Mouse (Mus musculus): Measurements from ENCODE around the gene Arhgef10l. TPM values are rescaled to one million over a fixed set of nuclear protein-coding genes. Genes with fewer than 3 reads are reported as not detected.
A peak's percentile ranks its signal among the peaks of the same experiment; 100 is the strongest.

Arhgef10l gene
- polyA plus RNA-seq (2014; fragmentation: Nextera tagmentation; extraction: Ambion mirVana): 14.2 and 15.9 TPM in 2 replicates

DNA sequence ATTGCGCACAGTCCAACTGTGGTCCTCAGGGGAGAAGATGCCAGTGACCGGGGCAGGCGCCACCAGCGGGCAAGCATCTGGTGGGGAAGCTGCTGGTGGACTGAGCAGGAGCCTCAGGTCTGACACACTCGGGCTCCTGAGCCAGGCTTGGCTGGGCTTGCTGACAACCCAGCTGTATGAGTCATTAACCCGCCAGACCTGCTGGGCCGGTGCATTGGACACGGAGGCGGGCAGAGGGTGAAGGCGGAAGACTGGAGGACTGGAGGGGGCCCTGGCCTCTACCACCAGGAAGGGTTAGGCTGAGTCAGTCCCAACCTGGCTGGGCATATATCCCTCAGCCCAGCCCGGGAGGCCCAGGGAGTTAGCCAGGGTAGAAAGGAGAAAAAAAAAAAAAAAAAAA, at the start of gene Arhgef10l:
Gene Arhgef10l (minus strand): TSS at position 253 of the 400 bp plus-strand sequence.
- no peak within 1 kb of the TSS for H3K9ac ChIP-seq (ENCODE audit: low read length)
- 60% methylated on average over 11 of the region's 11 CpGs for WGBS

DNA sequence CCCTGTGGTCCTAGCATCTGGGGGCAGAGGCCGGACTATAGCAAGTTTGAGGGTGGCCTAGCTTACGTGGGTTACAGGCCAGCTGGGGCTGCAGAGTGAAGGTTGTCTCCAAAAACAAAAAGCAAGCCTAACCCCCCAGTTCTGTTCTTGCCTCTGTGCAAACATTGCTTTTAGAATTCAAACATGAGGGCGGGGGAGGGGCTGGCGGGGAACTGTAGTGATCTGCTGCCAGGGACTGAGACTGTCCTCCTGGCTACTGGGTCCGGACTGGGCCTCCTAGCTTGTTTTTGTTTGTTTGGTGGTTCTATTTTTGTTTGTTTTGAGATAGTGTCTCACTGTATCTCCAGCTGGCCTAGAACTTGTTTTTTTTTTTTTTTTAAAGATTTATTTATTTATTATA, 48.8 kb upstream of the Arhgef10l start:
- Histone ChIP-seq H3K27me3 (ENCODE audit: control insufficient read depth, insufficient read depth, low read length) (no peaks in the 10 kb centered on the region), H3K4me3 (ENCODE audit: control insufficient read depth in 1 of 2, insufficient read depth in 1 of 2, low read depth in 1 of 2, low read length in 2 of 2) (no peak overlapping the region), H3K4me2 (ENCODE audit: low read length) (0 out of 2 replicates have a peak overlapping the region, but pooled peaks have one; percentile 6), H3K4me1 (ENCODE audit: control insufficient read depth in 2 of 2, insufficient read depth in 2 of 2, low read length in 2 of 2) (peaks cover 5 to 12% of the 10 kb centered on the region in 2 experiments), H3K9me3 (ENCODE audit: control insufficient read depth, low read length) (no peaks in the 10 kb centered on the region), H3K9ac (ENCODE audit: low read length) (no peak overlapping the region), H3K36me3 (ENCODE audit: control insufficient read depth, insufficient read depth, low read length) (peaks cover 98% of the 10 kb centered on the region), H3K27ac (replicated peaks in 1 of 2; ENCODE audit: control insufficient read depth in 1 of 2, insufficient read depth in 1 of 2, low read depth in 2 of 2, low read length in 2 of 2) (peak overlapping the region; percentile 35 to 43; a peak in 2 of 4 replicates)
- ATAC-seq (ENCODE audit: insufficient number of reproducible peaks, insufficient read depth, low FRiP score, low read depth): no peak
- WGBS: 87% methylated on average over 5 of the region's 5 CpGs

More for the DNA sequence above, at the start of gene Arhgef10l:
- Histone ChIP-seq H3K4me3 (ENCODE audit: control insufficient read depth in 1 of 2, insufficient read depth in 1 of 2, low read depth in 1 of 2, low read length in 2 of 2) (no peak within 1 kb of the TSS), H3K9me3 (ENCODE audit: control insufficient read depth, low read length) (no peaks in the 10 kb centered on the region), H3K36me3 (ENCODE audit: control insufficient read depth, insufficient read depth, low read length) (no peaks in the 10 kb centered on the region), H3K4me1 (ENCODE audit: control insufficient read depth in 2 of 2, insufficient read depth in 2 of 2, low read length in 2 of 2) (peaks cover 9 to 16% of the 10 kb centered on the region in 2 experiments), H3K4me2 (ENCODE audit: low read length) (no peak within 1 kb of the TSS), H3K27me3 (ENCODE audit: control insufficient read depth, insufficient read depth, low read length) (no peaks in the 10 kb centered on the region), H3K27ac (replicated peaks in 1 of 2; ENCODE audit: control insufficient read depth in 1 of 2, insufficient read depth in 1 of 2, low read depth in 2 of 2, low read length in 2 of 2) (no peak within 1 kb of the TSS)
- no peak for ATAC-seq (ENCODE audit: insufficient number of reproducible peaks, insufficient read depth, low FRiP score, low read depth)

DNA sequence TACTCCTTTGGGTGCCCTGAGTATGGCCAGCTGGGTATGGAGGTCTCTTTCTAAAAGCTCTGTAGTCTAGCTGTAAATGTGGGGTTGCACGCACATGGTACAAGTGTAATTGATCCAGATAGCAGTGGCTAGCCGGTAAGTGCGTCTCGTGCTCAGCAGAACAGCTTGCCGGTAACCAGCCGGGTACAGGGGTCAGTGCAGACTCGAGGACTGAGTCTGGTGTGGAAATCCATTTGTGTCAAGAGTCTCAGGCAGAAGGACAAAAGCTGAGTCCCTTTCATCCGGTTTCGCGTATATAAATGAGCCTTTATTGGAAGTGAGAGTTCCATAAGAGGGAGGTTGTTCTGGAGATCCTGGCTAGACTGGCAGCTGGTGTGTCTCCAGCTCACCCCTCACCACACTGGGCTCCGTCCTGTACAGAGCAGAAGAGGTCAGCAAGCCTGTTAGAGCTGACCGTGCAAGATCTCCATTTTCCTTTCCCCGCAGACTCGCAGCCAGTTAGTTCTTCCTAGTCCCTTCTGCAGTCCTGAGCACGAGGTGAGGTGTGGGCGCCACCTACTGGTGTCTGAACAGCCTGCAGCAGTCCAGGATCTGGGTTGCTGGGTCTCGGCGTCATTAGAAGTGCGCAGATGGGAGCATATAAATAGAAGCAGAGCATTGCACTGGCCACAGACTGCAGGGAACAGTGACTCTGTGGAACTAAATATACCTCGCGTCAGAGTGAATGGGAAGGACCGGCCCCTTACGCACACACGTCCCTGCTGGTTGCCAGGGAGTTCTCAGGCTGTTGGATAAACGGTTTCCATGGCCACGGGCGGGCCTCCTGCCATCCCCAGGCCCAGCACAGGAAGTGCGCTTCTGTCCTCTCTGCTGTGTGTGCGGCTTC, 47.9 kb upstream of the Arhgef10l start:
- WGBS: 35% methylated on average over 29 of the region's 29 CpGs
- H3K9ac ChIP-seq (ENCODE audit: low read length): peak overlapping the region; percentile 48; the same call in 1 of the 2 replicates
- no peaks in the 10 kb centered on the region for H3K9me3 ChIP-seq (ENCODE audit: control insufficient read depth, low read length)
- peak overlapping the region; percentile 43 to 53; a peak in 3 of 4 replicates for H3K27ac ChIP-seq (replicated peaks in 1 of 2; ENCODE audit: control insufficient read depth in 1 of 2, insufficient read depth in 1 of 2, low read depth in 2 of 2, low read length in 2 of 2)
- ATAC-seq (ENCODE audit: insufficient number of reproducible peaks, insufficient read depth, low FRiP score, low read depth): peak; percentile 88
- no peak overlapping the region for H3K4me3 ChIP-seq (ENCODE audit: control insufficient read depth in 1 of 2, insufficient read depth in 1 of 2, low read depth in 1 of 2, low read length in 2 of 2)
- H3K27me3 ChIP-seq (ENCODE audit: control insufficient read depth, insufficient read depth, low read length): no peaks in the 10 kb centered on the region
- 0 out of 2 replicates have a peak overlapping the region, but pooled peaks have one; percentile 6 for H3K4me2 ChIP-seq (ENCODE audit: low read length)
- H3K4me1 ChIP-seq (ENCODE audit: control insufficient read depth in 2 of 2, insufficient read depth in 2 of 2, low read length in 2 of 2): peaks cover 6 to 14% of the 10 kb centered on the region in 2 experiments
- H3K36me3 ChIP-seq (ENCODE audit: control insufficient read depth, insufficient read depth, low read length): peaks cover 98% of the 10 kb centered on the region

DNA sequence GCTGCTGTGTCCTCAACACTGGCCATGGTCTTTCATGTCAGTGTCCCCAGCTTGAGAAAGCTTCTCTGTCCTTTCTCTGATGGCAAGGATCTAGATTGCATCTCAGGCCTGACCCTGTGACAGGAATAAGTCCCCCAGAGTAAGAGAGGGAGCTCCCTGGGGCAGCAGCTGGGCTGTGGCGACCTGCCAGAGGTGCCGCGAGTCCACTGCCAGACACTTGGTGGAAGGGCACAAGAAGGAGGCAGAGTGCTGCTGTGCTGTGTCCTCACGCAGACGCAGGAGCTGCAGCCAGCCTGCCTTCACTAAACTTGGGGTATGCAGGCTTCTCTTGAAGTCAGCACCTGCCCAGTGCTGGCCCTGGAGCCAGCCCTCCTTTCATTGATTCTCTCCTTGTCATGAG, 45.5 kb upstream of the Arhgef10l start:
- no peaks in the 10 kb centered on the region for H3K27me3 ChIP-seq (ENCODE audit: control insufficient read depth, insufficient read depth, low read length)
- no peak overlapping the region for H3K9ac ChIP-seq (ENCODE audit: low read length)
- no peak overlapping the region for H3K4me3 ChIP-seq (ENCODE audit: control insufficient read depth in 1 of 2, insufficient read depth in 1 of 2, low read depth in 1 of 2, low read length in 2 of 2)
- 86% methylated on average over 5 of the region's 5 CpGs for WGBS
- no peak for ATAC-seq (ENCODE audit: insufficient number of reproducible peaks, insufficient read depth, low FRiP score, low read depth)
- peaks cover 17 to 33% of the 10 kb centered on the region in 2 experiments for H3K4me1 ChIP-seq (ENCODE audit: control insufficient read depth in 2 of 2, insufficient read depth in 2 of 2, low read length in 2 of 2)
- H3K9me3 ChIP-seq (ENCODE audit: control insufficient read depth, low read length): no peaks in the 10 kb centered on the region
- no peak overlapping the region for H3K27ac ChIP-seq (replicated peaks in 1 of 2; ENCODE audit: control insufficient read depth in 1 of 2, insufficient read depth in 1 of 2, low read depth in 2 of 2, low read length in 2 of 2)
- H3K36me3 ChIP-seq (ENCODE audit: control insufficient read depth, insufficient read depth, low read length): peaks cover 91% of the 10 kb centered on the region
- H3K4me2 ChIP-seq (ENCODE audit: low read length): no peak overlapping the region

DNA sequence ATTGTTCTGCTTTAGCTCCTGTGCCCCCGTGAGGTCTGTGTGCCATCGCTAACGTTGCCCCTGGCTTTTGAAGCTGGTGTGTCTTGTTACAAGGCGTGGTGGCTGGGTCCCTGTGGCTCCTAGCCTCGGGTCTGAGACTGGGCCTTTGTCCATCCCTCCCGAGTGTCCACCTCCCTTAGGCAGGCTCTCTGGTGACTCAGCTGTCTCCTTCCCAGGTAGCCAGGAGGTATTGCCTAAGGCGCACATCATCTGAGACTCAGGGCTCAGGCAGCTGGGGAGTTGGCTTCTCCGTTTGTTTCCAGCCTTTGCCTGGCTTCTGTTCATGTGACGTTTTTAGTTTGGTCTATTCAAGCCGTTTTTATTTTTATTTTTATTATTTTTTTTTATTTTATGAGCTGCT, 45.0 kb upstream of the Arhgef10l start:
- no peaks in the 10 kb centered on the region for H3K27me3 ChIP-seq (ENCODE audit: control insufficient read depth, insufficient read depth, low read length)
- H3K4me1 ChIP-seq (ENCODE audit: control insufficient read depth in 2 of 2, insufficient read depth in 2 of 2, low read length in 2 of 2): peaks cover 17 to 33% of the 10 kb centered on the region in 2 experiments
- H3K9me3 ChIP-seq (ENCODE audit: control insufficient read depth, low read length): no peaks in the 10 kb centered on the region
- WGBS: 87% methylated on average over 10 of the region's 10 CpGs
- no peak overlapping the region for H3K9ac ChIP-seq (ENCODE audit: low read length)
- ATAC-seq (ENCODE audit: insufficient number of reproducible peaks, insufficient read depth, low FRiP score, low read depth): no peak
- peaks cover 89% of the 10 kb centered on the region for H3K36me3 ChIP-seq (ENCODE audit: control insufficient read depth, insufficient read depth, low read length)
- no peak overlapping the region for H3K4me3 ChIP-seq (ENCODE audit: control insufficient read depth in 1 of 2, insufficient read depth in 1 of 2, low read depth in 1 of 2, low read length in 2 of 2)
- no peak overlapping the region for H3K4me2 ChIP-seq (ENCODE audit: low read length)
- H3K27ac ChIP-seq (replicated peaks in 1 of 2; ENCODE audit: control insufficient read depth in 1 of 2, insufficient read depth in 1 of 2, low read depth in 2 of 2, low read length in 2 of 2): no peak overlapping the region

DNA sequence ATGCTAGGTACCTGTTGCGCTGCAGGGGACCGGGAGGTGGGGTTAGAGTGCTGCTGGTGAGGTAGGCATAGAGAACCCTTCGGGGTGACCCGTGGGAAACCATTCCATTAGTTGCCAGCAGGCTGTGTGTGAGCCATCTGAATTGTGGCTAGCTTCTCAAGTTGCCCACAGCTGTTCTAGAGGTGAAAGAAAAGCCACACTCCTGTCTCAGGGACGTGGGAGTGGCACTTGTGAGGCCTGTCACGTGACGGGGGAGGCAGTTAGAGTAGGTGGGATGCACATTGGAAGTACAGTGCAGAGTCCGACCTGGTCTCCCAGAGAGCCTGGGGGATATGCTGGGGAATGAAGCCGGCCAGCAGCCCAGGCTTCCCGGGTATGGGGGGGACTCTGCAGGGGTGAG, 43.8 kb upstream of the Arhgef10l start:
- H3K9ac ChIP-seq (ENCODE audit: low read length): no peak overlapping the region
- WGBS: 89% methylated on average over 10 of the region's 10 CpGs
- H3K27ac ChIP-seq (replicated peaks in 1 of 2; ENCODE audit: control insufficient read depth in 1 of 2, insufficient read depth in 1 of 2, low read depth in 2 of 2, low read length in 2 of 2): no peak overlapping the region
- H3K4me3 ChIP-seq (ENCODE audit: control insufficient read depth in 1 of 2, insufficient read depth in 1 of 2, low read depth in 1 of 2, low read length in 2 of 2): no peak overlapping the region
- H3K4me2 ChIP-seq (ENCODE audit: low read length): no peak overlapping the region
- H3K9me3 ChIP-seq (ENCODE audit: control insufficient read depth, low read length): no peaks in the 10 kb centered on the region
- peaks cover 17 to 35% of the 10 kb centered on the region in 2 experiments for H3K4me1 ChIP-seq (ENCODE audit: control insufficient read depth in 2 of 2, insufficient read depth in 2 of 2, low read length in 2 of 2)
- no peaks in the 10 kb centered on the region for H3K27me3 ChIP-seq (ENCODE audit: control insufficient read depth, insufficient read depth, low read length)
- no peak for ATAC-seq (ENCODE audit: insufficient number of reproducible peaks, insufficient read depth, low FRiP score, low read depth)
- H3K36me3 ChIP-seq (ENCODE audit: control insufficient read depth, insufficient read depth, low read length): peaks cover 82% of the 10 kb centered on the region

DNA sequence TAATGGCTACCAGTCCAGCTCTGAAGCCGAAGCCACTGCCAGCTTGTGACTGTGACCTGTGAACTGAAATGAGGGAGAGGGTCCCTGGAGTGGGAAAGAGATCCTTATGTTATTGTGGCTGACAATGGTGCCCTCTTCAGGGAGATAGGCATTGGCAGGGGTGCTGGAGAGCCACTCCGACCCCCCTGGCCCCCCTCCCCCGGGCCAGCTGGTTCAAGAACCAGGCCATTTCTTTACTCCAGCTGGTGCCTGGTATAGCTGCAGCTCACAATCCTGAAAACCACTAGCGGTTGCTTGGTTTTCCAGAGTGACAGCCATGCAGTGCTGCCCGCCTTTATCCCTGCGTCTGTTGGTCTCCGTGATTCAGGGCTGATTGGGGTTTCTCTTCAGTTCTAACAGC, 43.3 kb upstream of the Arhgef10l start:
- ATAC-seq (ENCODE audit: insufficient number of reproducible peaks, insufficient read depth, low FRiP score, low read depth): no peak
- peaks cover 17 to 35% of the 10 kb centered on the region in 2 experiments for H3K4me1 ChIP-seq (ENCODE audit: control insufficient read depth in 2 of 2, insufficient read depth in 2 of 2, low read length in 2 of 2)
- 86% methylated on average over 7 of the region's 7 CpGs for WGBS

More for the DNA sequence above, 43.3 kb upstream of the Arhgef10l start:
- Histone ChIP-seq H3K27me3 (ENCODE audit: control insufficient read depth, insufficient read depth, low read length) (no peaks in the 10 kb centered on the region), H3K9ac (ENCODE audit: low read length) (peak overlapping the region; percentile 34; the same call in 1 of the 2 replicates), H3K4me2 (ENCODE audit: low read length) (no peak overlapping the region), H3K27ac (replicated peaks in 1 of 2; ENCODE audit: control insufficient read depth in 1 of 2, insufficient read depth in 1 of 2, low read depth in 2 of 2, low read length in 2 of 2) (no peak overlapping the region), H3K4me3 (ENCODE audit: control insufficient read depth in 1 of 2, insufficient read depth in 1 of 2, low read depth in 1 of 2, low read length in 2 of 2) (no peak overlapping the region), H3K36me3 (ENCODE audit: control insufficient read depth, insufficient read depth, low read length) (peaks cover 77% of the 10 kb centered on the region), H3K9me3 (ENCODE audit: control insufficient read depth, low read length) (no peaks in the 10 kb centered on the region)
